Mouse (Mus musculus) limb, embryonic 11.5 days (tissue): ENCODE measurements at regions not wholly inside any gene's neighbourhood (a gene's known extent, or its start where the extent isn't known, plus 50 kb on each side); places are given as distances from the start of the nearest gene placed in this dataset.

Experiments
- ATAC-seq: fragments of 200-750 bp; cut with Nextera tagmentation; 2 replicates; pipeline ENCODE4 v1.8.0; 2017; ENCODE audit warnings: low read depth; ENCODE audit not compliant: insufficient number of reproducible peaks, low FRiP score, low TSS enrichment
- DNase-seq: peaks from one replicate; pipeline ENCODE4 v3.0.0-alpha.2; 2015; ENCODE audit warnings: low spot score
- H3K27ac ChIP-seq: fragments of 300-500 bp; sonication (generic); replicated peaks from 2 replicates; pipeline ENCODE4 v1.5.1; 2014; ENCODE audit warnings: low read depth, mild to moderate bottlenecking, low read length
- H3K27me3 ChIP-seq: fragments of 300-500 bp; sonication (generic); 2 replicates; pipeline ENCODE4 v1.6.1; 2014; ENCODE audit warnings: mild to moderate bottlenecking, low read length, mixed read lengths; ENCODE audit not compliant: control insufficient read depth, insufficient read depth
- H3K36me3 ChIP-seq: fragments of 300-500 bp; sonication (generic); 2 replicates; pipeline ENCODE4 v1.6.1; 2014; ENCODE audit warnings: mild to moderate bottlenecking, low read length, moderate library complexity, mixed read lengths; ENCODE audit not compliant: control insufficient read depth, insufficient read depth
- H3K4me1 ChIP-seq: fragments of 300-500 bp; sonication (generic); 2 replicates; pipeline ENCODE4 v1.6.1; 2014; ENCODE audit warnings: low read length, mixed read lengths; ENCODE audit not compliant: control insufficient read depth, insufficient read depth
- H3K4me2 ChIP-seq: fragments of 300-500 bp; sonication (generic); 2 replicates; pipeline ENCODE4 v1.6.1; 2014; ENCODE audit warnings: low read depth, mild to moderate bottlenecking, moderate library complexity; ENCODE audit not compliant: severe bottlenecking
- H3K4me3 ChIP-seq: fragments of 300-500 bp; sonication (generic); 2 replicates; pipeline ENCODE4 v1.5.1; 2014; ENCODE audit warnings: low read depth, low read length
- H3K9ac ChIP-seq: fragments of 300-500 bp; sonication (generic); 2 replicates; pipeline ENCODE4 v1.6.1; 2014; ENCODE audit warnings: mild to moderate bottlenecking, low read length
- H3K9me3 ChIP-seq: fragments of 300-500 bp; sonication (generic); 2 replicates; pipeline ENCODE4 v1.6.1; 2016; ENCODE audit warnings: low read length; ENCODE audit not compliant: control insufficient read depth
- WGBS: fragments of 180-500 bp; shearing (Covaris S2); extraction: QIAGEN DNeasy Blood & Tissue Kit; methylation state at CpG from one replicate; pipeline ENCODE4 v1.1.7; 2014; 5-methylcytosine and 5-hydroxymethylcytosine counted together

- H3K27me3 ChIP-seq, result no peaks in the 10 kb centered on the region
- ATAC-seq (no peak), DNase-seq (no peak)
- 43% methylated on average over 2 of the region's 2 CpGs for WGBS
- H3K36me3 ChIP-seq, result no peaks in the 10 kb centered on the region
- no peaks in the 10 kb centered on the region for H3K4me1 ChIP-seq
- no peak overlapping the region for H3K4me2 ChIP-seq
- H3K9me3 ChIP-seq, result no peaks in the 10 kb centered on the region
- no peak overlapping the region for H3K9ac ChIP-seq
- H3K4me3 ChIP-seq, result no peak overlapping the region
- H3K27ac ChIP-seq, result no peak overlapping the region
Measured at GRCm38 (mm10) chrX:7434268-7434667, 58.6 kb upstream of the Usp27x start.

- Histone ChIP-seq H3K4me2 (no peak overlapping the region), H3K4me3 (no peak overlapping the region), H3K4me1 (no peaks in the 10 kb centered on the region), H3K27me3 (no peaks in the 10 kb centered on the region), H3K36me3 (no peaks in the 10 kb centered on the region), H3K9ac (no peak overlapping the region), H3K27ac (no peak overlapping the region), H3K9me3 (no peaks in the 10 kb centered on the region)
- no peak for ATAC-seq
- DNase-seq, result no peak
- 95% methylated on average over 1 of the region's 1 CpGs for WGBS
Measured at GRCm38 (mm10) chrX:7430456-7430855, 54.8 kb upstream of the Usp27x start.

- 20% methylated on average over 5 of the region's 5 CpGs for WGBS
- no peak overlapping the region for H3K9ac ChIP-seq
- DNase-seq, result no peak
- H3K4me1 ChIP-seq, result no peaks in the 10 kb centered on the region
- H3K27me3 ChIP-seq, result no peaks in the 10 kb centered on the region
- H3K27ac ChIP-seq, result no peak overlapping the region
- H3K36me3 ChIP-seq, result no peaks in the 10 kb centered on the region
- H3K4me3 ChIP-seq, result no peak overlapping the region
- ATAC-seq, result no peak
- no peaks in the 10 kb centered on the region for H3K9me3 ChIP-seq
- no peak overlapping the region for H3K4me2 ChIP-seq
Measured at GRCm38 (mm10) chrX:7429524-7429865, 53.9 kb upstream of the Usp27x start.

GRCm38 (mm10) chrX:7428621-7429523, 53.2 kb upstream of the Usp27x start:
- ATAC-seq, result no peak
- H3K36me3 ChIP-seq, result no peaks in the 10 kb centered on the region
- H3K27ac ChIP-seq, result no peak overlapping the region
- no peaks in the 10 kb centered on the region for H3K4me1 ChIP-seq
- H3K4me2 ChIP-seq, result no peak overlapping the region
- no peaks in the 10 kb centered on the region for H3K27me3 ChIP-seq
- no peak overlapping the region for H3K9ac ChIP-seq
- H3K4me3 ChIP-seq, result no peak overlapping the region
- WGBS, result 52% methylated on average over 20 of the region's 20 CpGs
- H3K9me3 ChIP-seq, result no peaks in the 10 kb centered on the region
- DNase-seq, result peak; percentile 22
